Mouse (Mus musculus) CH12.LX (cell line): ENCODE measurements at regions not wholly inside any gene's neighbourhood (a gene's known extent, or its start where the extent isn't known, plus 50 kb on each side); places are given as distances from the start of the nearest gene placed in this dataset.

Source experiments
- DNase-seq: peaks from one replicate; pipeline ENCODE4 v3.0.0-alpha.2; 2013; ENCODE audit errors: extremely low read depth
- H3K27ac ChIP-seq: 2 replicates; pipeline ENCODE4 v1.5.1; 2012; ENCODE audit warnings: low read depth, mild to moderate bottlenecking, control low read depth, moderate library complexity; ENCODE audit not compliant: insufficient read depth
- H3K27me3 ChIP-seq: replicated peaks from 2 replicates; pipeline ENCODE3; 2012; ENCODE audit warnings: inconsistent platforms
- H3K36me3 ChIP-seq, 2 experiments: replicated peaks in 1 of 2; 2 replicates each; pipeline versions ENCODE3 to v1.6.1; 2012; ENCODE audit warnings: inconsistent platforms in 1 of 2, low read length in 1 of 2, mild to moderate bottlenecking in 1 of 2, mixed read lengths in 1 of 2, moderate library complexity in 1 of 2; ENCODE audit not compliant: control insufficient read depth in 1 of 2, insufficient read depth in 1 of 2
- H3K4me1 ChIP-seq, 2 experiments: 2 replicates each; pipeline ENCODE4 v1.6.1; 2012; ENCODE audit warnings: inconsistent platforms in 1 of 2, moderate library complexity in 1 of 2; ENCODE audit not compliant: insufficient read depth in 2 of 2, control insufficient read depth in 1 of 2
- H3K4me2 ChIP-seq: 2 replicates; pipeline ENCODE4 v1.6.1; 2012; ENCODE audit warnings: low read depth, mild to moderate bottlenecking, control low read depth; ENCODE audit not compliant: poor library complexity, insufficient read depth, severe bottlenecking
- H3K4me3 ChIP-seq, 3 experiments: fragments of 150-350 bp in 1 of 3; sonication (generic) in 1 of 3; replicated peaks in 1 of 3; 2 replicates each; pipeline versions ENCODE3 to v1.5.1; 2011 to 2012; ENCODE audit warnings: low read depth in 2 of 3, low read length in 2 of 3, mild to moderate bottlenecking in 2 of 3, moderate library complexity in 2 of 3, control low read depth in 1 of 3, improper control_type of control experiment in 1 of 3, inconsistent platforms in 1 of 3, mixed read lengths in 1 of 3; ENCODE audit not compliant: poor library complexity in 1 of 3
- H3K79me2 ChIP-seq: replicated peaks from 2 replicates; pipeline ENCODE4 v1.6.1; 2012; ENCODE audit warnings: mild to moderate bottlenecking, moderate library complexity; ENCODE audit not compliant: control insufficient read depth, poor library complexity, insufficient read depth, severe bottlenecking; ENCODE audit errors: extremely low read depth
- H3K9ac ChIP-seq: 2 replicates; pipeline ENCODE4 v1.6.1; 2012; ENCODE audit warnings: low read depth, mild to moderate bottlenecking, control low read depth, moderate library complexity; ENCODE audit not compliant: insufficient read depth
- H3K9me3 ChIP-seq: replicated peaks from 2 replicates; pipeline ENCODE3; 2012; ENCODE audit warnings: low read length, inconsistent platforms, mixed read lengths
- BHLHE40 ChIP-seq: IDR thresholded peaks from 2 replicates; pipeline ENCODE4 v1.6.1; 2011; ENCODE audit warnings: mild to moderate bottlenecking, low read depth, low read length, improper control_type of control experiment
- CTCF ChIP-seq, 2 experiments: IDR thresholded peaks in 1 of 2; conservative IDR thresholded peaks in 1 of 2; 2 replicates each; pipeline ENCODE4 v1.5.1; 2011 to 2012; ENCODE audit warnings: low read depth in 2 of 2, low read length in 2 of 2, improper control_type of control experiment in 1 of 2, inconsistent platforms in 1 of 2, mild to moderate bottlenecking in 1 of 2, moderate library complexity in 1 of 2
- E2F4 ChIP-seq: IDR thresholded peaks from 2 replicates; pipeline ENCODE4 v1.6.1; 2011; ENCODE audit warnings: low read depth, low read length, improper control_type of control experiment; ENCODE audit not compliant: insufficient replicate concordance
- EP300 ChIP-seq: IDR thresholded peaks from 2 replicates; pipeline ENCODE4 v1.6.1; 2011; ENCODE audit warnings: low read length, improper control_type of control experiment
- JUN ChIP-seq: IDR thresholded peaks from 2 replicates; pipeline ENCODE4 v1.6.1; 2011; ENCODE audit warnings: low read depth, mild to moderate bottlenecking, low read length, improper control_type of control experiment, moderate library complexity; ENCODE audit not compliant: insufficient read depth
- KAT2A ChIP-seq: IDR thresholded peaks from 2 replicates; pipeline ENCODE4 v1.6.1; 2012; ENCODE audit warnings: low read length, improper control_type of control experiment, inconsistent platforms; ENCODE audit not compliant: insufficient replicate concordance
- MXI1 ChIP-seq: IDR thresholded peaks from 2 replicates; pipeline ENCODE4 v1.6.1; 2011; ENCODE audit warnings: mild to moderate bottlenecking, low read depth, low read length, improper control_type of control experiment
- NELFE ChIP-seq: IDR thresholded peaks from 2 replicates; pipeline ENCODE4 v1.6.1; 2011; ENCODE audit warnings: low read depth, low read length, improper control_type of control experiment
- NRF1 ChIP-seq: IDR thresholded peaks from 2 replicates; pipeline ENCODE4 v1.6.1; 2014; ENCODE audit warnings: low read depth, mild to moderate bottlenecking, inconsistent platforms, low read length, improper control_type of control experiment, moderate library complexity
- PAX5 ChIP-seq: IDR thresholded peaks from 2 replicates; pipeline ENCODE4 v1.6.1; 2012; ENCODE audit warnings: low read length, inconsistent platforms, mixed read lengths
- POLR2AphosphoS2 ChIP-seq: IDR thresholded peaks from 2 replicates; pipeline ENCODE4 v1.6.1; 2011; ENCODE audit warnings: low read depth, low read length, improper control_type of control experiment
- RAD21 ChIP-seq: IDR thresholded peaks from 2 replicates; pipeline ENCODE4 v1.6.1; 2011; ENCODE audit warnings: low read depth, mild to moderate bottlenecking, low read length, improper control_type of control experiment, moderate library complexity
- RCOR1 ChIP-seq: conservative IDR thresholded peaks from 2 replicates; pipeline ENCODE4 v1.6.1; 2012; ENCODE audit warnings: low read depth, mild to moderate bottlenecking, inconsistent platforms, low read length, improper control_type of control experiment
- SIN3A ChIP-seq: IDR thresholded peaks from 2 replicates; pipeline ENCODE4 v1.6.1; 2012; ENCODE audit warnings: low read length, improper control_type of control experiment, inconsistent platforms
- SMC3 ChIP-seq: IDR thresholded peaks from 2 replicates; pipeline ENCODE4 v1.6.1; 2011; ENCODE audit warnings: low read depth, low read length, improper control_type of control experiment
- TBP ChIP-seq: conservative IDR thresholded peaks from 2 replicates; pipeline ENCODE4 v1.6.1; 2011; ENCODE audit warnings: low read depth, low read length, improper control_type of control experiment
- TCF12 ChIP-seq: IDR thresholded peaks from 2 replicates; pipeline ENCODE4 v1.6.1; 2014; ENCODE audit warnings: low read depth, mild to moderate bottlenecking, inconsistent platforms, low read length, improper control_type of control experiment
- UBTF ChIP-seq: IDR thresholded peaks from 2 replicates; pipeline ENCODE4 v1.6.1; 2012; ENCODE audit warnings: low read depth, mild to moderate bottlenecking, inconsistent platforms, low read length, improper control_type of control experiment, moderate library complexity
- USF2 ChIP-seq: conservative IDR thresholded peaks from 2 replicates; pipeline ENCODE4 v1.6.1; 2011; ENCODE audit warnings: low read depth, low read length, improper control_type of control experiment
- ZKSCAN1 ChIP-seq: IDR thresholded peaks from 2 replicates; pipeline ENCODE4 v1.6.1; 2012; ENCODE audit warnings: low read depth, inconsistent platforms, low read length, improper control_type of control experiment, borderline replicate concordance
- ZMIZ1 ChIP-seq: IDR thresholded peaks from 2 replicates; pipeline ENCODE4 v1.6.1; 2012; ENCODE audit warnings: low read depth, mild to moderate bottlenecking, inconsistent platforms, low read length, improper control_type of control experiment
- dilution Hi-C: fragments of 300-500 bp; cut with MboI; formaldehyde crosslinking; loops from 2 replicates; pipeline ENCODE4 v1.14.3; 2020; ENCODE audit warnings: low sequenced_read_pairs; ENCODE audit not compliant: extremely low pct_unique_long_range_greater_than_20kb, extremely low pct_ligation_motif_present
- in situ Hi-C: fragments of 300-500 bp; cut with MboI; formaldehyde crosslinking; loops from 3 replicates; pipeline ENCODE4 v1.14.3; 2019; ENCODE audit warnings: low sequenced_read_pairs, low pct_ligation_motif_present, low pct_unique_long_range_greater_than_20kb, mixed read lengths

DNA sequence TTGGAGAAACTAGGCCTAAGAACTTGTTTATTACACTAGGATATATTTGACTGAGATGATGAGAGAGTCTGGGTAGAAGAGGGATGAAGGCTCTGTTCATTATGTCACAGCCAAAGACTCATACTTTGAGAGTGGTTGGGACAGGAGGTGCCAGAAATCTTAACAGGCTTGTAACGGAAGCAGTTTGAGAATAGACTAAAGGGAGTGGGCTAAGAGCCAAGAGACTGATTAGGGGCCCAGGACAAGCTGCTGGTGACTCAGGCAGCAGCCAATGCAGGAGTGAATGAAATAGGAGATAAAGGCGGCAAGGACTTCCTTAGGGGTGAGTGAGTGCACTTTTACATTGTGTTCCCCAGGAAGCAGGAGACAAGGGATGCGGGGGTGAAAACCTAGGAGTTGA, 127.2 kb upstream of the Dpp6 start:
- in situ Hi-C loops = no loop called here
- dilution Hi-C loops = no loop called here
- Histone ChIP-seq H3K36me3 (no peaks in the 10 kb centered on the region), H3K27me3 (no peaks in the 10 kb centered on the region), H3K4me3 (no peak overlapping the region), H3K27ac (no peak overlapping the region), H3K79me2 (no peaks in the 10 kb centered on the region), H3K9ac (no peak overlapping the region), H3K4me2 (no peak overlapping the region), H3K4me1 (no peaks in the 10 kb centered on the region), H3K9me3 (peaks cover 70% of the 10 kb centered on the region)
- TF ChIP-seq RCOR1 (no peak), EP300 (no peak), SIN3A (no peak), CTCF (conservative IDR thresholded peaks at IDR 0.05 in 1 of 2, IDR thresholded peaks at IDR 0.05 in 1 of 2; ENCODE audit: low read depth in 2 of 2, low read length in 2 of 2) (no peak), KAT2A (no peak), TCF12 (no peak), POLR2AphosphoS2 (no peak), PAX5 (no peak), NELFE (no peak), MXI1 (no peak), USF2 (no peak), E2F4 (no peak), UBTF (no peak), ZKSCAN1 (no peak), BHLHE40 (no peak), SMC3 (no peak), RAD21 (no peak), JUN (no peak), ZMIZ1 (no peak), TBP (no peak)
- DNase-seq = no peak

- no peak for DNase-seq
- H3K9me3 ChIP-seq = peaks cover 70% of the 10 kb centered on the region
- dilution Hi-C loops (no loop called here), in situ Hi-C loops (no loop called here)
- H3K79me2 ChIP-seq = no peaks in the 10 kb centered on the region
- no peak overlapping the region for H3K4me2 ChIP-seq
- no peak overlapping the region for H3K9ac ChIP-seq
- H3K4me3 ChIP-seq = no peak overlapping the region
- H3K27ac ChIP-seq = no peak overlapping the region
- H3K36me3 ChIP-seq = no peaks in the 10 kb centered on the region
- H3K27me3 ChIP-seq = no peaks in the 10 kb centered on the region
- TF ChIP-seq NRF1 = no peak
- H3K4me1 ChIP-seq = no peaks in the 10 kb centered on the region
Observed at GRCm38 (mm10) chr5:26691121-26691520, 125.9 kb upstream of the Dpp6 start.
